8 mouse cellular contexts compared by ENCODE assay signal in the genomic region with DNA sequence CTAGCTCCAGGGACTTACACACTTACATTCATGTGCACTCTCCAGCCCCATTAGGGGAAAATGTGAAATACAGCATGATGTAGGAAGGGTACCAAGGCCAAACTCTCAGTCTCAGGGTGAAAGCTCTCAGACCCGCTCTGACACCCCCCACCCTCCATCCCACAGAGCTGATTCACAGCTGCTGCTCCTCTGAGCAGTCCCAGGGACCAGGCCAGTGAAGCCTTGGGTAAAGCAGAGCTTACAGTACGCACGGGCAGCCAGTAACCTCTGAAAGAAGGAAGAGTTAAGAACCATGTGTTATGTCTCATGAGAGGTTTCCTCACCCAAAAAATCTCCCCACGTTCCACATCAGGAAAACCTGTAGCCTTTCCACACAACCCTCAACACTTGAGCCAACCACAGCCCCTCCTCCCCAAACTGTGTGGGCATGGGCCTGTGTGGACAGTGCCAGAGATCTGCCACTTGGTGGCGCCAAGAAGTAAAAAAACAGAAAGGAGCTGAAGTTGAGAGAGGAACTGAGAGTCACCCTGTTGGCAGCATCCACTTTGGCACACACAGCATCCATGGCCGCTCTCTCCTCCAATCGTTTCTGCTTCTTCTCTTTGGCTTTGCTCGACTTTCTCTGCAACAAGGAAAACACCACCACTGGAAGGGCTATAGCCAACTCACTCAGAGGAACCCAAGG. TPM values are rescaled to one million over a fixed set of nuclear protein-coding genes. Genes with fewer than 3 reads are reported as not detected.
DNase-seq lines count a peak whose midpoint lies in the region; ATAC-seq and TF ChIP-seq lines count a peak whose summit lies in the region.

No protein-coding gene starts in this region.

- H3K4me1 ChIP-seq in forebrain, embryonic 14.5 days (ENCODE audit: control insufficient read depth, insufficient read depth, low read length), result peaks cover under 1% of the 10 kb centered on the region
- H3K4me1 ChIP-seq in lung, embryonic 15.5 days, result peaks cover 3% of the 10 kb centered on the region
- no peaks in the 10 kb centered on the region for H3K4me1 ChIP-seq in thymus, adult 2 months (replicated peaks; ENCODE audit: control insufficient read depth, insufficient read depth, low read length)

- peak; percentile 78 for DNase-seq in ES-CJ7 (ENCODE audit: low read depth, low spot score)
- DNase-seq in cerebellum, adult 11 months, result peak; percentile 70
- DNase-seq in forebrain, embryonic 14.5 days (ENCODE audit: low spot score), result peak; percentile 89
- peak; percentile 87 for DNase-seq in heart, postnatal 4 days
- peak; percentile 79 to 82 for DNase-seq in layer of hippocampus, adult 8-10 months (ENCODE audit: low spot score in 2 of 2)
- DNase-seq in ovary, postnatal 10 days (ENCODE audit: low spot score), result peak; percentile 41
- DNase-seq in thymus, adult 2 months, result peak; percentile 82

- no peak overlapping the region for H3K9ac ChIP-seq in forebrain, embryonic 14.5 days (ENCODE audit: low read length)
- H3K9ac ChIP-seq in lung, embryonic 15.5 days, result no peak overlapping the region

- TF ChIP-seq CTCF in thymus, adult 2 months (IDR thresholded peaks at IDR 0.05; ENCODE audit: borderline replicate concordance, control insufficient read depth, extremely low read depth, insufficient read depth, low read length, poor library complexity), result peak; percentile 76; the same call in 1 of the 2 replicates

- H3K27ac ChIP-seq in forebrain, embryonic 14.5 days (ENCODE audit: low read depth, low read length), result no peak overlapping the region
- H3K27ac ChIP-seq in lung, embryonic 15.5 days, result no peak overlapping the region
- H3K27ac ChIP-seq in thymus, adult 2 months (ENCODE audit: control insufficient read depth, insufficient read depth, low read length), result no peak overlapping the region

- no peak for TF ChIP-seq POLR2A in thymus, adult 2 months (IDR thresholded peaks at IDR 0.05; ENCODE audit: control insufficient read depth, extremely low read depth, insufficient read depth, low read length, poor library complexity)

- H3K27me3 ChIP-seq in forebrain, embryonic 14.5 days (replicated peaks; ENCODE audit: control insufficient read depth, insufficient read depth, low read length), result no peaks in the 10 kb centered on the region
- H3K27me3 ChIP-seq in lung, embryonic 15.5 days, result no peaks in the 10 kb centered on the region
- no peaks in the 10 kb centered on the region for H3K27me3 ChIP-seq in thymus, adult 2 months (ENCODE audit: control insufficient read depth, insufficient read depth, low read length)

- 50% methylated on average over 8 of the region's 8 CpGs for WGBS in forebrain, embryonic 14.5 days
- WGBS in lung, embryonic 15.5 days, result 53% methylated on average over 8 of the region's 8 CpGs
- 47% methylated on average over 8 of the region's 8 CpGs for WGBS in thymus, adult 2 months

- H3K9me3 ChIP-seq in forebrain, embryonic 14.5 days (replicated peaks; ENCODE audit: control insufficient read depth, low read length), result no peaks in the 10 kb centered on the region
- H3K9me3 ChIP-seq in lung, embryonic 15.5 days, result no peaks in the 10 kb centered on the region

- H3K36me3 ChIP-seq in forebrain, embryonic 14.5 days (ENCODE audit: control insufficient read depth, insufficient read depth, low read length), result peaks cover 50% of the 10 kb centered on the region
- peaks cover 38% of the 10 kb centered on the region for H3K36me3 ChIP-seq in lung, embryonic 15.5 days
- peaks cover 26% of the 10 kb centered on the region for H3K36me3 ChIP-seq in thymus, adult 2 months (ENCODE audit: control insufficient read depth, insufficient read depth, low read length)

- peak; percentile 92 for ATAC-seq in forebrain, embryonic 14.5 days
- peak; percentile 73; the same call in 1 of the 2 replicates for ATAC-seq in lung, embryonic 15.5 days (ENCODE audit: borderline replicate concordance, extremely low read depth, low FRiP score, low TSS enrichment)

- no peak overlapping the region for H3K4me3 ChIP-seq in forebrain, embryonic 14.5 days (ENCODE audit: low read depth, low read length)
- H3K4me3 ChIP-seq in lung, embryonic 15.5 days, result no peak overlapping the region
- no peak overlapping the region for H3K4me3 ChIP-seq in thymus, adult 2 months (ENCODE audit: control insufficient read depth, insufficient read depth, low read length)

- no peak overlapping the region for H3K4me2 ChIP-seq in forebrain, embryonic 14.5 days (ENCODE audit: low read length)
- no peak overlapping the region for H3K4me2 ChIP-seq in lung, embryonic 15.5 days

RNA-seq across cellular contexts. Expression of a gene that starts 6.3 kb away (rescaled TPM):
- 62.7 and 69.6 TPM in 2 replicates for polyA plus RNA-seq in forebrain, embryonic 14.5 days (2014; fragmentation: Nextera tagmentation; extraction: Ambion mirVana)
- 10 to 100 TPM; 34.3 to 36.9 TPM for total RNA-seq in heart, postnatal 4 days (2021)
- 10 to 100 TPM; 34.6 to 44.2 (median 36.6) TPM for total RNA-seq in layer of hippocampus, adult 8-10 months (2022)
- polyA plus RNA-seq in lung, embryonic 15.5 days (2015; fragmentation: Nextera tagmentation; extraction: Ambion mirVana), result 55.1 and 61.5 TPM in 2 replicates
- 55.9 and 71.6 TPM in 2 replicates for polyA plus RNA-seq in thymus, adult 2 months (2012; rRNA removed)

RNA-seq across cellular contexts. Expression of a gene that starts 17.3 kb away (rescaled TPM):
- 772 and 935 TPM in 2 replicates for polyA plus RNA-seq in forebrain, embryonic 14.5 days (2014; fragmentation: Nextera tagmentation; extraction: Ambion mirVana)
- total RNA-seq in heart, postnatal 4 days (2021), result 100 to 1,000 TPM; 836 to 917 TPM
- total RNA-seq in layer of hippocampus, adult 8-10 months (2022), result 1,000 to 10,000 TPM; 1,017 to 1,089 (median 1,062) TPM
- 793 and 848 TPM in 2 replicates for polyA plus RNA-seq in lung, embryonic 15.5 days (2015; fragmentation: Nextera tagmentation; extraction: Ambion mirVana)
- polyA plus RNA-seq in thymus, adult 2 months (2012; rRNA removed), result 1,690 and 1,818 TPM in 2 replicates

RNA-seq across cellular contexts. Expression of a gene that starts 28.6 kb away (rescaled TPM):
- polyA plus RNA-seq in forebrain, embryonic 14.5 days (2014; fragmentation: Nextera tagmentation; extraction: Ambion mirVana), result 262 TPM in 2 replicates
- total RNA-seq in heart, postnatal 4 days (2021), result 100 to 1,000 TPM; 111 to 112 TPM
- 100 to 1,000 TPM; 277 to 297 (median 291) TPM for total RNA-seq in layer of hippocampus, adult 8-10 months (2022)
- 188 and 194 TPM in 2 replicates for polyA plus RNA-seq in lung, embryonic 15.5 days (2015; fragmentation: Nextera tagmentation; extraction: Ambion mirVana)
- 176 and 191 TPM in 2 replicates for polyA plus RNA-seq in thymus, adult 2 months (2012; rRNA removed)

RNA-seq across cellular contexts. Expression of a gene that starts 32.4 kb away (rescaled TPM):
- 36.2 and 36.6 TPM in 2 replicates for polyA plus RNA-seq in forebrain, embryonic 14.5 days (2014; fragmentation: Nextera tagmentation; extraction: Ambion mirVana)
- total RNA-seq in heart, postnatal 4 days (2021), result 10 to 100 TPM; 19.0 to 19.2 TPM
- total RNA-seq in layer of hippocampus, adult 8-10 months (2022), result 10 to 100 TPM; 12.7 to 17.0 (median 14.6) TPM
- polyA plus RNA-seq in lung, embryonic 15.5 days (2015; fragmentation: Nextera tagmentation; extraction: Ambion mirVana), result 9.7 and 12.4 TPM in 2 replicates
- polyA plus RNA-seq in thymus, adult 2 months (2012; rRNA removed), result 31.2 and 42.8 TPM in 2 replicates
